In genomic region chr11:55146855-55147254, GRCm38 (mm10) we compare ENCODE assay signal across 41 mouse cellular contexts. TPM values are rescaled to one million over a fixed set of nuclear protein-coding genes. Genes with fewer than 3 reads are reported as not detected.
"Had no signal": no experiment of that assay in that cellular context is flagged by ENCODE, and none has a peak within 500 bp of the region (broad histone marks: within the 10 kb centered on the region; RNA-seq: fewer than 3 reads in every experiment).

No protein-coding gene starts in this region.

- H3K4me2 ChIP-seq: heart, embryonic 12.5 days; hindbrain, embryonic 12.5 days; hindbrain, embryonic 14.5 days; intestine, embryonic 15.5 days; limb, embryonic 12.5 days; liver, embryonic 11.5 days; liver, embryonic 13.5 days; liver, embryonic 15.5 days had no signal

- H3K4me3 ChIP-seq: gastrocnemius, adult 2 months; heart, adult 2 months; heart, embryonic 10.5 days; heart, embryonic 12.5 days; hindbrain, embryonic 10.5 days; hindbrain, embryonic 12.5 days; intestine, embryonic 15.5 days; left cerebral cortex, adult 2 months; limb, embryonic 10.5 days; limb, embryonic 12.5 days; liver, embryonic 13.5 days; liver, embryonic 15.5 days had no signal

- H3K36me3 ChIP-seq: heart, embryonic 10.5 days; heart, embryonic 12.5 days; hindbrain, embryonic 10.5 days; hindbrain, embryonic 12.5 days; intestine, embryonic 15.5 days; limb, embryonic 10.5 days; limb, embryonic 12.5 days; liver, embryonic 13.5 days; liver, embryonic 15.5 days had no signal

- H3K9me3 ChIP-seq: heart, embryonic 10.5 days; heart, embryonic 12.5 days; hindbrain, embryonic 10.5 days; hindbrain, embryonic 12.5 days; intestine, embryonic 15.5 days; limb, embryonic 10.5 days; limb, embryonic 12.5 days; liver, embryonic 13.5 days; liver, embryonic 15.5 days had no signal

- H3K4me1 ChIP-seq: heart, embryonic 10.5 days; heart, embryonic 12.5 days; hindbrain, embryonic 10.5 days; hindbrain, embryonic 12.5 days; intestine, embryonic 15.5 days; limb, embryonic 10.5 days; liver, embryonic 13.5 days; liver, embryonic 15.5 days had no signal

- H3K27ac ChIP-seq: gastrocnemius, adult 2 months; heart, adult 2 months; heart, embryonic 10.5 days; hindbrain, embryonic 10.5 days; hindbrain, embryonic 12.5 days; hindbrain, embryonic 14.5 days; intestine, embryonic 15.5 days; kidney, postnatal 0 days; left cerebral cortex, adult 2 months; limb, embryonic 10.5 days; limb, embryonic 12.5 days; liver, embryonic 13.5 days; liver, embryonic 15.5 days had no signal

- H3K9ac ChIP-seq: heart, embryonic 12.5 days; hindbrain, embryonic 12.5 days; hindbrain, embryonic 14.5 days; intestine, embryonic 15.5 days; limb, embryonic 12.5 days; liver, embryonic 13.5 days; liver, embryonic 15.5 days had no signal

- ATAC-seq: hindbrain, embryonic 16.5 days; inflammation-experienced regulatory T-cells, adult 6 months; intestine, embryonic 15.5 days; intestine, postnatal 0 days had no signal

- H3K27me3 ChIP-seq: heart, embryonic 12.5 days; hindbrain, embryonic 12.5 days; intestine, embryonic 15.5 days; limb, embryonic 12.5 days; liver, embryonic 13.5 days; liver, embryonic 15.5 days had no signal

- DNase-seq: gastrocnemius, adult 2 months; gastrocnemius, postnatal 10 days; gastrocnemius, postnatal 25 days; heart, adult 2 months; heart, postnatal 10 days; heart, postnatal 4 days; kidney, adult 18-20 months; kidney, adult 8-10 months; kidney, postnatal 14 days; kidney, postnatal 36 days; layer of hippocampus, adult 9-11 months; layer of hippocampus, postnatal 36 days; liver; liver, embryonic 13.5 days had no signal

RNA-seq across cellular contexts. Expression of gene Slc36a3, which starts 4.7 kb away (rescaled TPM):
- total RNA-seq: gastrocnemius, adult 2 months; gastrocnemius, postnatal 10 days; gastrocnemius, postnatal 25 days; gastrocnemius, postnatal 4 days; granulocyte monocyte progenitor cell, adult 5-6 weeks; heart, adult 2 months; heart, postnatal 10 days; heart, postnatal 25 days; heart, postnatal 4 days; layer of hippocampus, adult 18-20 months; layer of hippocampus, adult 8-10 months; layer of hippocampus, postnatal 14 days; layer of hippocampus, postnatal 36 days; left cerebral cortex, adult 2 months; left cerebral cortex, postnatal 14 days; left cerebral cortex, postnatal 36 days had no signal
- polyA plus RNA-seq: heart, adult 2 months; heart, embryonic 10.5 days; heart, embryonic 12.5 days; heart, embryonic 14.5 days; heart, embryonic 16.5 days; hindbrain, embryonic 10.5 days; hindbrain, embryonic 12.5 days; hindbrain, embryonic 14.5 days; hindbrain, embryonic 16.5 days; intestine, embryonic 15.5 days; intestine, postnatal 0 days; kidney, embryonic 14.5 days; kidney, postnatal 0 days; limb, embryonic 10.5 days; limb, embryonic 12.5 days; limb, embryonic 14.5 days; liver, embryonic 11.5 days; liver, embryonic 13.5 days; liver, embryonic 15.5 days had no signal

RNA-seq across cellular contexts. Expression of gene Slc36a2, which starts 38.0 kb away (rescaled TPM):
- polyA plus RNA-seq: intestine, postnatal 0 days had no signal
